Mouse (Mus musculus): Measurements from ENCODE around the gene Actrt3.
"Not testable (repeated sequence)": the region's sequence is repeated elsewhere in the genome, so short reads cannot be mapped to it uniquely, and the experiment has no call there.

Actrt3 gene

DNA sequence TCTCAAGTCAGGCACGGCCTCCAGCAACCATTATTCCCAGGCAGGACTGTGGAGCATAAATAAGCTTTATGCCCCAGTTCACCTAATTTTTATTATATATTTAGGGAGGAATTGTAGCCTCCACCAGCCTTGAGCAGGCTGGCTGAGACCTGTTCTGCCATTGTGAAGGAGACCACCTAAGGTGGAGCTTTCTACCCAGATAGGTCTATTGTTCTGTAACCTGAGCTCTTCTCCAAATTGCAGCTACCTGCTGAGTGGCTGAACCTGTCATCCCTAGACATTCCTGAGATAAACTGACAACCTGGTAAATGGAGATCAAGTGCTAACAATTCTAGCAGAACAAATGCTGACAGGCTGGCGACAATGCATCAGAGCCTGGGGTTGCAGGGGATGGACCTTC is 33.4 kb downstream of the Actrt3 start:
- not testable (repeated sequence) for DNase-seq

DNA sequence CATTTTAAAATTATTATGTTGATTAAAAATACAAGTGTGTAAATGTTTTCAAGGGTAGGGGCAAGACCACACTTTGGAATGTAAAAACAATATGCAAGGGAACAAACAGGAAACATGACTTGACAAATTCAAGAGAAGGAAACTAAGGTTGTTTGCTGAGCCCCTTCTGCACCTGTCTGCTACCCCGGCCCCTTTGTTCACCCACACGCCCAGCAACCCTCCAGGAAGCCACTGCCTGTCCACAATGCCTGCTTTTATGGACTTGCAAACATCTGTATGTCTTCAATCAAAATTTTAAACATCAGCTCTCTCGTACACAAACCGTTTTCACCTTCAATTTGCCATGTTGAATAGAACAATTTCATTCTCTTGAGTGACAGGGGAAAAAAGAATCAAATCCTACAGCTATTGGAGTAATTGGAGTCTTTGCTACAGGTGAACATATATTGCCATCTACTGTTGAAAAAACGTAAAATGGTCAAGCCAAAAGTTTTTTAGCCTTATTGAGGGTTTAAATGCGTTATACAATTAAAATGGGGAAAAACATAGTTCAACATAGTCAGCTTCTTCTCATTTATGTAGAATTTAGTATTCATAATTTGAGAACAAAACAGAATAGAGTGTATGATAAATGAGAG is 38.9 kb downstream of the Actrt3 start:
- DNase-seq = no peak

DNA sequence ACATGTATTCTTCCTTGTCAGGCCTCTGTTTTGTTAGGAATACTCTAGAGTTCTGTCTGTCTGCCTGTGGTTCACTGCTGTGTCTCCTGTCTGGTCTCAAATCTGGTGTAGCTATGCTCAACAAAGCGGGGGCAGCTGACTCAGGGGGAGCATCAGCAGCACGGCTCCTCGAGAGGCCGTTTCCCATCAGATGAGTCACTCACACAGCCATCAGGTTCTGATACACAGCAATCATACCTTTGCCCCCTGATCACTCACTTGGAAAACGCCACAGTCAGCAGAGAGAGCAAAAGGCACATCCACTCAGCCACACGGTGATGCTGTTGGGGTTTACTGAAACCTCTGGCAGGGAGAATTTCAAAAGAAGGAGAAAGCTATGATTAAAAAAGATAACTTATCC is 46.0 kb downstream of the Actrt3 start:
- no peak for DNase-seq

DNA sequence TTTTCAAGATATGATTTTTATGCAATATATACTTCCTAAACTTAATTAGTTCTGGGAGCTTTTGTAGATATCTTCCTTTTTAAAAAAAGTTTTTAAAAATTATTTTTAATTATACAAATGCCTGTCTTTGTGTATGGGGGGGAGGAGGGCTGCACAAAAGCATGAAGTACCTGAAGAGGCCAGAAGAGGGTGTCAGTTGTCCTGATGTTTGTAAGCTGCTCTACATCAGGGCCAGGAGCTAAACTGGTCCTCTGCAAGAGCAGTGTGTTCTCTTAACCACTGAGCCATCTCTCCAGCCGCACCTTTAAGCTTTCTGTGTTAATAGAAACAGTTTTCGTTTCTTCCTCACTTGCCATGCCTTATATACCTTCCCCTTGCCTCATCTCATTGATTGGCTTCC is 49.5 kb downstream of the Actrt3 start:
- DNase-seq = no peak

DNA sequence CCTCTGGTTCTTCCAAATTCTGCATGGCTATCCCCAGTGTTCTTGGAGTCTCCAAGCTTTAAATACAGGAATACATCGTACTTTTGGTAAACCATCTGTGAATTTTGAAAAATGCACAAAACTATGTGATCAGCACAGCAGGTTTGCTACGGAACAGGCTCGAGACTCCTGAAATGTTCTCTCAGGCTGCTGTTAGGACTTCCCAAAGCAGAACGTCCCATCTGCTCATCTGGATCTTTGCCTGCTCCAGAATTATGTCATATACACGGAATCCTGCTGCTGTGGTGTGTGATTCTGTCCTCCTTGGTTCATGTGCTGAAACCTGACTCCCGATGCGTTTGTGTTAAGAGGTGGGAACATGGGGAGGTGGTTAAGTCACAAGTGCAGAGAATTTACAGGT is 50.8 kb downstream of the Actrt3 start:
- DNase-seq = peak; percentile 15

DNA sequence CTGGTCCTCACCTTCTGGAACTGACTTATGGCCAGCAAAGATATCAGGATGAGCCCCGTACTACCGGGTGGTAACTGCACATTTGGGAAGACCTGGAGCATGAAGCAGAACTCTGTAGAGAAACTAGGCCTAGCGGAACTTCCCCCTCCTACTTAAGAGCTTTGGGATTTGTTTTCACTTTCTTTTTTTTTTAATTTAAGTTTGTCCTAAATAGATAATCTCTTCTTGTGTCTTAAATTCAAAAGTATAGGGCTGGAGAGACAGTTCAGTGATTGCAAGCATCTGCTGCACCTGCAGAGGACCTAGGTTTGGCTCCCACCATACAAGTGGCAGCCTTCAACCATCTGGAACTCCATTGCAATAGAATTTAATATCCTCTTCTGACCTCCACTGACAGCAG is 51.8 kb downstream of the Actrt3 start, which contains the start of gene Mecom:
Gene Mecom, minus strand, starts transcription at position 101 of the 400 bp plus-strand sequence.
- DNase-seq = no peak
